Mouse (Mus musculus): ENCODE results near the gene V1ra8.
"Not testable (repeated sequence)": the region's sequence is repeated elsewhere in the genome, so short reads cannot be mapped to it uniquely, and the experiment has no call there.

Gene V1ra8

GRCm38 (mm10) chr6:90202493-90202892 lies at the start of gene V1ra8:
V1ra8 (plus strand) TSS chr6:90202793.
- not testable (repeated sequence) for DNase-seq (ENCODE audit: inconsistent age in 2 of 2, low spot score in 1 of 2)

- DNase-seq (ENCODE audit: inconsistent age in 2 of 2, low spot score in 1 of 2) = no peak
These were observed 42.5 kb upstream of the V1ra8 start for GRCm38 (mm10) chr6:90160139-90160538.

- no peak for DNase-seq (ENCODE audit: inconsistent age in 2 of 2, low spot score in 1 of 2)
These were observed 28.1 kb upstream of the V1ra8 start, which contains the start of gene Vmn1r52 for GRCm38 (mm10) chr6:90174508-90174907. Vmn1r52 (plus strand) TSS chr6:90174808.

- DNase-seq (ENCODE audit: inconsistent age in 2 of 2, low spot score in 1 of 2) = no peak
These were observed 21.7 kb downstream of the V1ra8 start, which contains the start of gene Vmn1r53 for GRCm38 (mm10) chr6:90224338-90224737. Vmn1r53 (minus strand) TSS chr6:90224438.

GRCm38 (mm10) chr6:90232114-90232513 lies 29.5 kb downstream of the V1ra8 start:
- not testable (repeated sequence) for DNase-seq (ENCODE audit: inconsistent age in 2 of 2, low spot score in 1 of 2)

GRCm38 (mm10) chr6:90232681-90233080 lies 30.1 kb downstream of the V1ra8 start:
- DNase-seq (ENCODE audit: inconsistent age in 2 of 2, low spot score in 1 of 2) = no peak

- DNase-seq (ENCODE audit: inconsistent age in 2 of 2, low spot score in 1 of 2) = no peak
These were observed 41.4 kb downstream of the V1ra8 start for GRCm38 (mm10) chr6:90244019-90244418.

GRCm38 (mm10) chr6:90246000-90246399 lies 43.4 kb downstream of the V1ra8 start, which contains the start of gene Vmn1r54:
Vmn1r54 (plus strand) TSS chr6:90246300.
- DNase-seq (ENCODE audit: inconsistent age in 2 of 2, low spot score in 1 of 2) = no peak
